Mouse (Mus musculus): Measurements from ENCODE around the gene Tnnc2.

DNA sequence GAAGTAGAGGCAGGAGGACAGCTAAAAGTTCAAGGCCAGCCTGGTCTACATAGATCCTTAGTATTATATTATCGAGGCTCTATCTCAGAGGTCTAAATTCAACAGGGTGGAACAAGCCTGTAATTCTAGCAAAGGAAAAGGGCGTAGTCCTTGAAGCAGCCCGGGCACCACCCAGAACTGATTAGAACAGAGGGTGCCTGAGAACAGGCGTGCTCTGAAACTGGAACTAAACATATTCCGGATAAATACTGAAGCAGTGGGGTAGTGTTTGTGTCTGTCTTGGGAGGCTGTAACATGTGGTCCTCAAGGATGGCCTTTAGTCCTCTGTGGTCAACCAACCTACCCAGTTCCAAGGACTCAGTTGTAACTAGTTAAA lies 5.8 kb downstream of the Tnnc2 start:
- no peak for TF ChIP-seq POLR2A (IDR thresholded peaks at IDR 0.05; ENCODE audit: borderline replicate concordance, control insufficient read depth, low read depth, low read length)
- no peak for TF ChIP-seq CTCF (IDR thresholded peaks at IDR 0.05; ENCODE audit: control insufficient read depth, insufficient read depth, low read length)
